Mouse (Mus musculus): ENCODE measurements around the gene Gm20604. TPM values are rescaled to one million over a fixed set of nuclear protein-coding genes. Genes with fewer than 3 reads are reported as not detected.

Gene Gm20604
- total RNA-seq, 2 experiments from 2014 or later, result 18.1 to 20.3 TPM

GRCm38 (mm10) chr12:102714654-102715395 is 43.6 kb downstream of the Gm20604 start:
- DNase-seq (ENCODE audit: extremely low spot score in 1 of 2, low spot score in 2 of 2), result no peak
- intact Hi-C loops (cut with DNase I), result loop anchor here (5.0 kb wide), 1 partner anchor 213 kb away; no protein-coding TSS in a partner anchor
- H3K27ac ChIP-seq, result no peak overlapping the region
- no peak for TF ChIP-seq CTCF (IDR thresholded peaks at IDR 0.05)
- no peak overlapping the region for H3K4me3 ChIP-seq

- intact Hi-C loops (cut with DNase I), result no loop called here
- no peak overlapping the region for H3K27ac ChIP-seq
- no peak for DNase-seq (ENCODE audit: extremely low spot score in 1 of 2, low spot score in 2 of 2)
- H3K4me3 ChIP-seq, result no peak overlapping the region
- TF ChIP-seq CTCF (IDR thresholded peaks at IDR 0.05), result no peak
These were observed 44.4 kb downstream of the Gm20604 start for GRCm38 (mm10) chr12:102714116-102714515.

GRCm38 (mm10) chr12:102713153-102713865 is 45.2 kb downstream of the Gm20604 start:
- DNase-seq (ENCODE audit: extremely low spot score in 1 of 2, low spot score in 2 of 2), result no peak
- H3K4me3 ChIP-seq, result no peak overlapping the region
- TF ChIP-seq CTCF (IDR thresholded peaks at IDR 0.05), result no peak
- H3K27ac ChIP-seq, result no peak overlapping the region
- intact Hi-C loops (cut with DNase I), result no loop called here

GRCm38 (mm10) chr12:102710851-102711375 is 47.6 kb downstream of the Gm20604 start:
- intact Hi-C loops (cut with DNase I), result no loop called here
- no peak for TF ChIP-seq CTCF (IDR thresholded peaks at IDR 0.05)
- Histone ChIP-seq H3K27ac (no peak overlapping the region), H3K4me3 (no peak overlapping the region)
- no peak for DNase-seq (ENCODE audit: extremely low spot score in 1 of 2, low spot score in 2 of 2)

- no peak for DNase-seq (ENCODE audit: extremely low spot score in 1 of 2, low spot score in 2 of 2)
- TF ChIP-seq CTCF (IDR thresholded peaks at IDR 0.05), result no peak
- Histone ChIP-seq H3K4me3 (no peak overlapping the region), H3K27ac (no peak overlapping the region)
- intact Hi-C loops (cut with DNase I), result no loop called here
These were observed 48.6 kb downstream of the Gm20604 start for GRCm38 (mm10) chr12:102709896-102710295.

GRCm38 (mm10) chr12:102708220-102708619 is 50.3 kb downstream of the Gm20604 start:
- TF ChIP-seq CTCF (IDR thresholded peaks at IDR 0.05), result peak; percentile 39

GRCm38 (mm10) chr12:102706833-102707463 is 51.5 kb downstream of the Gm20604 start:
- no peak overlapping the region for H3K4me3 ChIP-seq
- intact Hi-C loops (cut with DNase I), result no loop called here
- H3K27ac ChIP-seq, result peak overlapping the region; percentile 81; the same call in 1 of the 2 replicates
- TF ChIP-seq CTCF (IDR thresholded peaks at IDR 0.05), result no peak
- DNase-seq (ENCODE audit: extremely low spot score in 1 of 2, low spot score in 2 of 2), result no peak

More at GRCm38 (mm10) chr12:102708220-102708619, 50.3 kb downstream of the Gm20604 start:
- no peak overlapping the region for H3K27ac ChIP-seq
- H3K4me3 ChIP-seq, result no peak overlapping the region
- no peak for DNase-seq (ENCODE audit: extremely low spot score in 1 of 2, low spot score in 2 of 2)
- intact Hi-C loops (cut with DNase I), result no loop called here

GRCm38 (mm10) chr12:102705906-102706640 is 52.4 kb downstream of the Gm20604 start:
- Histone ChIP-seq H3K4me3 (peak overlapping the region; percentile 75; the same call in 1 of the 2 replicates), H3K27ac (peak overlapping the region; percentile 81)
- intact Hi-C loops (cut with DNase I), result loop anchor here (2.0 kb wide), 1 partner anchor 127 kb away; no protein-coding TSS in a partner anchor
- DNase-seq (ENCODE audit: extremely low spot score in 1 of 2, low spot score in 2 of 2), result no peak
- TF ChIP-seq CTCF (IDR thresholded peaks at IDR 0.05), result peak; percentile 24

GRCm38 (mm10) chr12:102705216-102705871 is 53.1 kb downstream of the Gm20604 start:
- intact Hi-C loops (cut with DNase I), result loop anchor here (2.0 kb wide), 1 partner anchor 127 kb away; no protein-coding TSS in a partner anchor
- peak overlapping the region; percentile 81 for H3K27ac ChIP-seq
- peak; percentile 98 for TF ChIP-seq CTCF (IDR thresholded peaks at IDR 0.05)
- peak; percentile 90 for DNase-seq (ENCODE audit: extremely low spot score in 1 of 2, low spot score in 2 of 2)
- peak overlapping the region; percentile 75 for H3K4me3 ChIP-seq

- intact Hi-C loops (cut with DNase I), result loop anchor here (2.0 to 5.0 kb wide), 2 partner anchors 126 to 177 kb away; no protein-coding TSS in a partner anchor
These were observed 53.8 kb downstream of the Gm20604 start, which contains the start of gene Itpk1 for GRCm38 (mm10) chr12:102704457-102705198. Gene Itpk1, minus strand, starts transcription at chr12:102704930.

More at GRCm38 (mm10) chr12:102704457-102705198, 53.8 kb downstream of the Gm20604 start, which contains the start of gene Itpk1:
- peak; percentile 64 to 65 for DNase-seq (ENCODE audit: extremely low spot score in 1 of 2, low spot score in 2 of 2)
- Histone ChIP-seq H3K4me3 (peak within 1 kb of the TSS; percentile 80), H3K27ac (peak within 1 kb of the TSS; percentile 88)
- TF ChIP-seq CTCF (IDR thresholded peaks at IDR 0.05), result no peak
